In the genomic region with DNA sequence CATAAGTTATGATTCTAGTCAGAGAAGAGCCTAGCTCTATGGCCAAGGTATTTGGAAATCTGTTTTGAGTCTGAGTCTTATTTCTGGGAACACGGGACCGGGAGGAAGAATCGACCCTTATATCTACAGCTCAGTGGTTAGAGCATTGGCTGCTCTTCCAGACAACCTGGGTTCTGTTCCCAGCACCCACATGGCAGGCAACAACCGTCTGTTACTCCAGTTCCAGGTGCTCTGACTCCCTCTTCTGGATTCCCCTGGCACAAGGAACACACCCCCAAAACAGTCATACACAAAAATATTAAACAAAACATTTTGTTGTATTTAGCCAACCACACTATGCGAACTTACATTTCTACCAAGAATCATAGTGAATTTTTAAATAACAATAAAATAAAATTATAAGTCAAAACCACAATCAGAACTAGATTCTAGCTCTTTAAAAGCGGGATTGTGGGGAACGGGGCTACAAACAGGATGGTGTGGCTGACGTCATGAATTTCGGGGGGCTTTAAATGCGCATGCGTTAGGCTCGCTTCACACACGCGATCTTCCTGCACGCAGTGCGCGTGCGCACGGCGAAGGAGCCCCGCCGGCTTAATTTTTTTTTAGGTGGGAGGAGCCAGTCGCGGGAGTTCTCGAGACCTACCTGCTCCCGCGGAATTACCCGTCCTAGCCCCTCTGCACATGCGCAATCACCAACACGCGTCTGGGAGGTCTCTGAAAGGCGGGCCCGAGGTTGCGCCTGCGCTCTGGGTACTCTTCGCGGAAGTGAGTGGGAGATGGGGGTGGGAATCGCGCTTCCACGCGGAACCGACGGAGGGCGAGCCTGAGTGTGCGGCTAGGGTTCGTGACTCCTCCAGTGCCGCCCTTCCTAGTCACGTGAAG, we compare ENCODE assay signal across 8 mouse cellular contexts. TPM values are rescaled to one million over a fixed set of nuclear protein-coding genes. Genes with fewer than 3 reads are reported as not detected.
DNase-seq lines count a peak whose midpoint lies in the region; ATAC-seq and TF ChIP-seq lines count a peak whose summit lies in the region.

No protein-coding gene starts in this region.

- H3K4me2 ChIP-seq in embryonic facial prominence, embryonic 13.5 days, result peak overlapping the region; percentile 56
- peak overlapping the region; percentile 53 for H3K4me2 ChIP-seq in limb, embryonic 12.5 days
- peak overlapping the region; percentile 48 for H3K4me2 ChIP-seq in midbrain, embryonic 15.5 days

- H3K9ac ChIP-seq in embryonic facial prominence, embryonic 13.5 days, result peak overlapping the region; percentile 61
- H3K9ac ChIP-seq in limb, embryonic 12.5 days (replicated peaks), result peak overlapping the region; percentile 42; the same call in 1 of the 2 replicates
- peak overlapping the region; percentile 33 for H3K9ac ChIP-seq in midbrain, embryonic 15.5 days

- H3K27me3 ChIP-seq in embryonic facial prominence, embryonic 13.5 days, result no peaks in the 10 kb centered on the region
- H3K27me3 ChIP-seq in kidney, adult 2 months (replicated peaks; ENCODE audit: control insufficient read depth, insufficient read depth, low read length), result no peaks in the 10 kb centered on the region
- H3K27me3 ChIP-seq in limb, embryonic 12.5 days, result no peaks in the 10 kb centered on the region
- no peaks in the 10 kb centered on the region for H3K27me3 ChIP-seq in midbrain, embryonic 15.5 days (replicated peaks)
- no peaks in the 10 kb centered on the region for H3K27me3 ChIP-seq in spleen, adult 2 months (ENCODE audit: control insufficient read depth, insufficient read depth, low read length)

- peak overlapping the region; percentile 39; the same call in 1 of the 2 replicates for H3K27ac ChIP-seq in embryonic facial prominence, embryonic 13.5 days
- H3K27ac ChIP-seq in kidney, adult 2 months (ENCODE audit: insufficient read depth, low read depth, low read length), result peak overlapping the region; percentile 7
- H3K27ac ChIP-seq in limb, embryonic 12.5 days, result 0 out of 2 replicates have a peak overlapping the region, but pooled peaks have one; percentile 25
- peak overlapping the region; percentile 62; the same call in 1 of the 2 replicates for H3K27ac ChIP-seq in midbrain, embryonic 15.5 days
- peak overlapping the region; percentile 78 for H3K27ac ChIP-seq in spleen, adult 2 months (ENCODE audit: insufficient read depth, low read length)

- 8% methylated on average over 48 of the region's 48 CpGs for WGBS in embryonic facial prominence, embryonic 13.5 days
- 8% methylated on average over 48 of the region's 48 CpGs for WGBS in kidney, adult 2 months
- WGBS in limb, embryonic 12.5 days, result 8% methylated on average over 48 of the region's 48 CpGs
- 8% methylated on average over 48 of the region's 48 CpGs for WGBS in midbrain, embryonic 15.5 days
- WGBS in spleen, adult 2 months, result 8% methylated on average over 48 of the region's 48 CpGs

- TF ChIP-seq POLR2A in kidney, adult 2 months (IDR thresholded peaks at IDR 0.05; ENCODE audit: low read depth, low read length), result peak; percentile 78
- peak; percentile 88 for TF ChIP-seq POLR2A in spleen, adult 2 months (IDR thresholded peaks at IDR 0.05; ENCODE audit: low read depth, low read length)

- peak; percentile 96 for DNase-seq in 3134 (ENCODE audit: extremely low read depth, insufficient read length, low spot score)
- peak; percentile 99 for DNase-seq in adrenal gland, postnatal 36 days
- DNase-seq in heart, adult 18-20 months, result peak; percentile 99 to 100
- DNase-seq in kidney, adult 2 months, result peak; percentile 100
- peak; percentile 99 to 100 for DNase-seq in spleen, adult 2 months (ENCODE audit: low read depth in 1 of 2, low spot score in 2 of 2)

- H3K36me3 ChIP-seq in embryonic facial prominence, embryonic 13.5 days, result no peaks in the 10 kb centered on the region
- no peaks in the 10 kb centered on the region for H3K36me3 ChIP-seq in kidney, adult 2 months (ENCODE audit: control insufficient read depth, insufficient read depth, low read length)
- H3K36me3 ChIP-seq in limb, embryonic 12.5 days, result no peaks in the 10 kb centered on the region
- no peaks in the 10 kb centered on the region for H3K36me3 ChIP-seq in midbrain, embryonic 15.5 days (replicated peaks)
- H3K36me3 ChIP-seq in spleen, adult 2 months (ENCODE audit: control insufficient read depth, insufficient read depth, low read length), result no peaks in the 10 kb centered on the region

- H3K4me1 ChIP-seq in embryonic facial prominence, embryonic 13.5 days, result peaks cover 17% of the 10 kb centered on the region
- peaks cover 7% of the 10 kb centered on the region; the same call in 1 of the 2 replicates for H3K4me1 ChIP-seq in kidney, adult 2 months (ENCODE audit: control insufficient read depth, insufficient read depth, low read length)
- peaks cover 18% of the 10 kb centered on the region for H3K4me1 ChIP-seq in limb, embryonic 12.5 days (replicated peaks)
- H3K4me1 ChIP-seq in midbrain, embryonic 15.5 days, result 0 out of 2 replicates have a peak, but pooled peaks cover 3% of the 10 kb centered on the region
- peaks cover 3% of the 10 kb centered on the region; the same call in 1 of the 2 replicates for H3K4me1 ChIP-seq in spleen, adult 2 months (ENCODE audit: control insufficient read depth, insufficient read depth, insufficient read length)

- H3K4me3 ChIP-seq in embryonic facial prominence, embryonic 13.5 days, result peak overlapping the region; percentile 44
- H3K4me3 ChIP-seq in kidney, adult 2 months (ENCODE audit: insufficient read depth, low read depth, low read length), result peak overlapping the region; percentile 33
- H3K4me3 ChIP-seq in limb, embryonic 12.5 days (replicated peaks), result peak overlapping the region; percentile 38
- peak overlapping the region; percentile 39 for H3K4me3 ChIP-seq in midbrain, embryonic 15.5 days
- H3K4me3 ChIP-seq in spleen, adult 2 months (ENCODE audit: extremely low read depth, insufficient read depth, insufficient read length), result peak overlapping the region; percentile 58

- ATAC-seq in embryonic facial prominence, embryonic 13.5 days (ENCODE audit: insufficient number of reproducible peaks, insufficient read depth, low FRiP score, low TSS enrichment, low read depth), result peak; percentile 96
- peak; percentile 82 for ATAC-seq in limb, embryonic 12.5 days (ENCODE audit: insufficient number of reproducible peaks, insufficient read depth, low FRiP score, low TSS enrichment, low read depth)
- peak; percentile 92 for ATAC-seq in midbrain, embryonic 15.5 days (replicated peaks)

- peak; percentile 41; the same call in 1 of the 2 replicates for TF ChIP-seq CTCF in kidney, adult 2 months (conservative IDR thresholded peaks at IDR 0.05; ENCODE audit: insufficient read depth, insufficient read length, low read depth, low read length)
- TF ChIP-seq CTCF in spleen, adult 2 months (IDR thresholded peaks at IDR 0.05; ENCODE audit: extremely low read depth, insufficient read depth, insufficient read length, insufficient replicate concordance), result peak; percentile 33; the same call in 1 of the 2 replicates

- H3K9me3 ChIP-seq in embryonic facial prominence, embryonic 13.5 days, result no peaks in the 10 kb centered on the region
- no peaks in the 10 kb centered on the region for H3K9me3 ChIP-seq in limb, embryonic 12.5 days
- no peaks in the 10 kb centered on the region for H3K9me3 ChIP-seq in midbrain, embryonic 15.5 days

RNA-seq across cellular contexts. Expression of gene Tmem120b, which starts 10.6 kb away (rescaled TPM):
- total RNA-seq in adrenal gland, postnatal 36 days (2021), result 10 to 100 TPM; 27.0 to 48.7 TPM
- 14.4 and 15.8 TPM in 2 replicates for polyA plus RNA-seq in embryonic facial prominence, embryonic 13.5 days (2015; fragmentation: Nextera tagmentation; extraction: Ambion mirVana)
- total RNA-seq in heart, adult 18-20 months (2021), result 10 to 100 TPM; 10.1 to 10.3 TPM
- polyA plus RNA-seq in kidney, adult 2 months (2012; rRNA removed), result 9.9 and 12.7 TPM in 2 replicates
- polyA plus RNA-seq in limb, embryonic 12.5 days (2016; fragmentation: Nextera tagmentation; extraction: Ambion mirVana), result 14.1 and 15.9 TPM in 2 replicates
- 17.1 and 23.3 TPM in 2 replicates for polyA plus RNA-seq in midbrain, embryonic 15.5 days (2015; fragmentation: Nextera tagmentation; extraction: Ambion mirVana)
- polyA plus RNA-seq in spleen, adult 2 months (2012; rRNA removed), result 5.8 and 7.6 TPM in 2 replicates

RNA-seq across cellular contexts. Expression of gene Morn3, which starts 10.8 kb away (rescaled TPM):
- not detected for total RNA-seq in adrenal gland, postnatal 36 days (2021)
- polyA plus RNA-seq in embryonic facial prominence, embryonic 13.5 days (2015; fragmentation: Nextera tagmentation; extraction: Ambion mirVana), result not detected in 2 replicates
- not detected for total RNA-seq in heart, adult 18-20 months (2021)
- polyA plus RNA-seq in kidney, adult 2 months (2012; rRNA removed), result 0.06 and 0.08 TPM in 2 replicates
- polyA plus RNA-seq in limb, embryonic 12.5 days (2016; fragmentation: Nextera tagmentation; extraction: Ambion mirVana), result not detected in 2 replicates
- 1.5 TPM in 1 of 2 replicates, not detected in the other for polyA plus RNA-seq in midbrain, embryonic 15.5 days (2015; fragmentation: Nextera tagmentation; extraction: Ambion mirVana)
- polyA plus RNA-seq in spleen, adult 2 months (2012; rRNA removed), result not detected in 2 replicates

RNA-seq across cellular contexts. Expression of gene Orai1, which starts 42.7 kb away (rescaled TPM):
- 10 to 100 TPM in 1 of 2 experiments, 1 to 10 TPM in 1; 9.2 to 12.3 TPM for total RNA-seq in adrenal gland, postnatal 36 days (2021)
- 10.4 and 12.5 TPM in 2 replicates for polyA plus RNA-seq in embryonic facial prominence, embryonic 13.5 days (2015; fragmentation: Nextera tagmentation; extraction: Ambion mirVana)
- total RNA-seq in heart, adult 18-20 months (2021), result 10 to 100 TPM; 12.2 to 12.5 TPM
- 63.2 and 90.6 TPM in 2 replicates for polyA plus RNA-seq in kidney, adult 2 months (2012; rRNA removed)
- 14.3 and 14.6 TPM in 2 replicates for polyA plus RNA-seq in limb, embryonic 12.5 days (2016; fragmentation: Nextera tagmentation; extraction: Ambion mirVana)
- 11.6 and 13.6 TPM in 2 replicates for polyA plus RNA-seq in midbrain, embryonic 15.5 days (2015; fragmentation: Nextera tagmentation; extraction: Ambion mirVana)
- polyA plus RNA-seq in spleen, adult 2 months (2012; rRNA removed), result 52.3 and 83.0 TPM in 2 replicates

Comparison
In these comparisons a context has a peak if more than half of its experiments do, and no peak if none do; other contexts are left out.
1. Peak in every context shown above with its lines: DNase-seq, ATAC-seq, H3K4me3 ChIP-seq and H3K27ac ChIP-seq.
2. H3K27ac ChIP-seq: peak in every context shown above with its lines; median percentile 78 in spleen, adult 2 months; 62 in midbrain, embryonic 15.5 days; 39 in embryonic facial prominence, embryonic 13.5 days; 25 in limb, embryonic 12.5 days; 7 in kidney, adult 2 months.